Mouse (Mus musculus): ENCODE measurements around the gene Socs1. TPM values are rescaled to one million over a fixed set of nuclear protein-coding genes. Genes with fewer than 3 reads are reported as not detected.

Socs1 gene
- polyA plus RNA-seq (2016; fragmentation: Nextera tagmentation; extraction: Ambion mirVana) = 3.7 and 4.2 TPM in 2 replicates

GRCm38 (mm10) chr16:10785371-10786231, at the start of gene Socs1:
Socs1 (minus strand) TSS chr16:10785536.
- WGBS = under 1% methylated on average over 59 of the region's 59 CpGs
- peaks cover 37% of the 10 kb centered on the region for H3K27me3 ChIP-seq (replicated peaks; ENCODE audit: low read depth, poor library complexity, severe bottlenecking)
- peak within 1 kb of the TSS; percentile 93 for H3K27ac ChIP-seq (replicated peaks)
- H3K36me3 ChIP-seq (replicated peaks) = no peaks in the 10 kb centered on the region
- DNase-seq (ENCODE audit: low spot score) = peak; percentile 93
- H3K9me3 ChIP-seq = no peaks in the 10 kb centered on the region
- peaks cover 77% of the 10 kb centered on the region for H3K4me1 ChIP-seq
- peak within 1 kb of the TSS; percentile 78 for H3K4me3 ChIP-seq

- Histone ChIP-seq H3K9me3 (no peaks in the 10 kb centered on the region), H3K36me3 (replicated peaks) (peaks cover 5% of the 10 kb centered on the region; the same call in 1 of the 2 replicates), H3K4me1 (peaks cover 38% of the 10 kb centered on the region), H3K27me3 (replicated peaks; ENCODE audit: low read depth, poor library complexity, severe bottlenecking) (peaks cover 6% of the 10 kb centered on the region), H3K4me3 (peak overlapping the region; percentile 77), H3K27ac (replicated peaks) (peak overlapping the region; percentile 95; the same call in 1 of the 2 replicates)
- no peak for DNase-seq (ENCODE audit: low spot score)
- WGBS = 13% methylated on average over 12 of the region's 12 CpGs
Measured at GRCm38 (mm10) chr16:10834542-10834910, 49.2 kb upstream of the Socs1 start.

GRCm38 (mm10) chr16:10828461-10828805, 43.1 kb upstream of the Socs1 start:
- H3K4me1 ChIP-seq = peaks cover 10% of the 10 kb centered on the region; the same call in 1 of the 2 replicates

GRCm38 (mm10) chr16:10827766-10828460, 42.6 kb upstream of the Socs1 start:
- no peaks in the 10 kb centered on the region; the same call in 1 of the 2 replicates for H3K9me3 ChIP-seq
- no peak overlapping the region for H3K4me3 ChIP-seq
- no peaks in the 10 kb centered on the region for H3K36me3 ChIP-seq (replicated peaks)
- no peak for DNase-seq (ENCODE audit: low spot score)
- no peaks in the 10 kb centered on the region for H3K27me3 ChIP-seq (replicated peaks; ENCODE audit: low read depth, poor library complexity, severe bottlenecking)
- peaks cover 10% of the 10 kb centered on the region; the same call in 1 of the 2 replicates for H3K4me1 ChIP-seq
- WGBS = 86% methylated on average over 7 of the region's 7 CpGs
- no peak overlapping the region for H3K27ac ChIP-seq (replicated peaks)

More at GRCm38 (mm10) chr16:10828461-10828805, 43.1 kb upstream of the Socs1 start:
- no peak overlapping the region for H3K27ac ChIP-seq (replicated peaks)
- WGBS = 76% methylated on average over 4 of the region's 4 CpGs
- H3K36me3 ChIP-seq (replicated peaks) = no peaks in the 10 kb centered on the region
- H3K4me3 ChIP-seq = no peak overlapping the region
- no peak for DNase-seq (ENCODE audit: low spot score)
- no peaks in the 10 kb centered on the region; the same call in 1 of the 2 replicates for H3K27me3 ChIP-seq (replicated peaks; ENCODE audit: low read depth, poor library complexity, severe bottlenecking)
- H3K9me3 ChIP-seq = no peaks in the 10 kb centered on the region; the same call in 1 of the 2 replicates

GRCm38 (mm10) chr16:10827269-10827668, 41.9 kb upstream of the Socs1 start:
- Histone ChIP-seq H3K9me3 (no peaks in the 10 kb centered on the region; the same call in 1 of the 2 replicates), H3K27ac (replicated peaks) (no peak overlapping the region), H3K4me1 (peaks cover 10% of the 10 kb centered on the region; the same call in 1 of the 2 replicates), H3K27me3 (replicated peaks; ENCODE audit: low read depth, poor library complexity, severe bottlenecking) (no peaks in the 10 kb centered on the region), H3K36me3 (replicated peaks) (no peaks in the 10 kb centered on the region), H3K4me3 (no peak overlapping the region)
- WGBS = 90% methylated on average over 9 of the region's 9 CpGs
- no peak for DNase-seq (ENCODE audit: low spot score)

GRCm38 (mm10) chr16:10825840-10826239, 40.5 kb upstream of the Socs1 start:
- 88% methylated on average over 4 of the region's 4 CpGs for WGBS
- Histone ChIP-seq H3K9me3 (no peaks in the 10 kb centered on the region; the same call in 1 of the 2 replicates), H3K27ac (replicated peaks) (no peak overlapping the region), H3K4me3 (no peak overlapping the region), H3K27me3 (replicated peaks; ENCODE audit: low read depth, poor library complexity, severe bottlenecking) (no peaks in the 10 kb centered on the region), H3K36me3 (replicated peaks) (no peaks in the 10 kb centered on the region), H3K4me1 (peaks cover 15% of the 10 kb centered on the region; the same call in 1 of the 2 replicates)
- no peak for DNase-seq (ENCODE audit: low spot score)

- H3K4me1 ChIP-seq = peaks cover 15% of the 10 kb centered on the region; the same call in 1 of the 2 replicates
- H3K27me3 ChIP-seq (replicated peaks; ENCODE audit: low read depth, poor library complexity, severe bottlenecking) = no peaks in the 10 kb centered on the region
- H3K36me3 ChIP-seq (replicated peaks) = no peaks in the 10 kb centered on the region
- H3K9me3 ChIP-seq = no peaks in the 10 kb centered on the region; the same call in 1 of the 2 replicates
- H3K27ac ChIP-seq (replicated peaks) = no peak overlapping the region
- WGBS = 85% methylated on average over 1 of the region's 1 CpGs
- DNase-seq (ENCODE audit: low spot score) = no peak
- no peak overlapping the region for H3K4me3 ChIP-seq
Measured at GRCm38 (mm10) chr16:10824536-10824935, 39.2 kb upstream of the Socs1 start.

GRCm38 (mm10) chr16:10821387-10821786, 36.1 kb upstream of the Socs1 start:
- Histone ChIP-seq H3K27me3 (replicated peaks; ENCODE audit: low read depth, poor library complexity, severe bottlenecking) (no peaks in the 10 kb centered on the region), H3K4me3 (no peak overlapping the region), H3K27ac (replicated peaks) (no peak overlapping the region), H3K9me3 (no peaks in the 10 kb centered on the region; the same call in 1 of the 2 replicates), H3K4me1 (peaks cover 15% of the 10 kb centered on the region; the same call in 1 of the 2 replicates), H3K36me3 (replicated peaks) (no peaks in the 10 kb centered on the region)
- 77% methylated on average over 4 of the region's 4 CpGs for WGBS
- DNase-seq (ENCODE audit: low spot score) = no peak

- Histone ChIP-seq H3K4me1 (peaks cover 6% of the 10 kb centered on the region; the same call in 1 of the 2 replicates), H3K36me3 (replicated peaks) (no peaks in the 10 kb centered on the region), H3K27me3 (replicated peaks; ENCODE audit: low read depth, poor library complexity, severe bottlenecking) (no peaks in the 10 kb centered on the region), H3K9me3 (no peaks in the 10 kb centered on the region; the same call in 1 of the 2 replicates), H3K4me3 (no peak overlapping the region), H3K27ac (replicated peaks) (no peak overlapping the region)
- WGBS = 69% methylated on average over 3 of the region's 3 CpGs
- no peak for DNase-seq (ENCODE audit: low spot score)
Measured at GRCm38 (mm10) chr16:10819966-10820365, 34.6 kb upstream of the Socs1 start.

- WGBS = 78% methylated on average over 4 of the region's 4 CpGs
- Histone ChIP-seq H3K27me3 (replicated peaks; ENCODE audit: low read depth, poor library complexity, severe bottlenecking) (no peaks in the 10 kb centered on the region), H3K4me1 (peaks cover 4% of the 10 kb centered on the region; the same call in 1 of the 2 replicates), H3K4me3 (no peak overlapping the region), H3K36me3 (replicated peaks) (no peaks in the 10 kb centered on the region), H3K27ac (replicated peaks) (no peak overlapping the region), H3K9me3 (no peaks in the 10 kb centered on the region; the same call in 1 of the 2 replicates)
- DNase-seq (ENCODE audit: low spot score) = no peak
Measured at GRCm38 (mm10) chr16:10818579-10819135, 33.3 kb upstream of the Socs1 start.

GRCm38 (mm10) chr16:10814864-10815263, 29.5 kb upstream of the Socs1 start:
- no peaks in the 10 kb centered on the region for H3K9me3 ChIP-seq
- DNase-seq (ENCODE audit: low spot score) = no peak
- WGBS = 83% methylated on average over 4 of the region's 4 CpGs
- no peaks in the 10 kb centered on the region for H3K36me3 ChIP-seq (replicated peaks)
- H3K4me3 ChIP-seq = no peak overlapping the region
- H3K27me3 ChIP-seq (replicated peaks; ENCODE audit: low read depth, poor library complexity, severe bottlenecking) = no peaks in the 10 kb centered on the region
- H3K27ac ChIP-seq (replicated peaks) = no peak overlapping the region
- no peaks in the 10 kb centered on the region for H3K4me1 ChIP-seq

GRCm38 (mm10) chr16:10813726-10814125, 28.4 kb upstream of the Socs1 start:
- H3K27ac ChIP-seq (replicated peaks) = no peak overlapping the region
- no peaks in the 10 kb centered on the region for H3K36me3 ChIP-seq (replicated peaks)
- H3K9me3 ChIP-seq = no peaks in the 10 kb centered on the region
- H3K4me3 ChIP-seq = no peak overlapping the region
- 78% methylated on average over 4 of the region's 4 CpGs for WGBS
- no peak for DNase-seq (ENCODE audit: low spot score)
- no peaks in the 10 kb centered on the region for H3K4me1 ChIP-seq
- no peaks in the 10 kb centered on the region for H3K27me3 ChIP-seq (replicated peaks; ENCODE audit: low read depth, poor library complexity, severe bottlenecking)
